Mouse (Mus musculus) 3134 (cell line): ENCODE results near the gene Dcaf5.

Source experiments
- DNase-seq: peaks from one replicate; pipeline ENCODE4 v3.0.0-alpha.2; 2011; ENCODE audit warnings: low spot score; ENCODE audit not compliant: insufficient read length; ENCODE audit errors: extremely low read depth

Gene Dcaf5

DNA sequence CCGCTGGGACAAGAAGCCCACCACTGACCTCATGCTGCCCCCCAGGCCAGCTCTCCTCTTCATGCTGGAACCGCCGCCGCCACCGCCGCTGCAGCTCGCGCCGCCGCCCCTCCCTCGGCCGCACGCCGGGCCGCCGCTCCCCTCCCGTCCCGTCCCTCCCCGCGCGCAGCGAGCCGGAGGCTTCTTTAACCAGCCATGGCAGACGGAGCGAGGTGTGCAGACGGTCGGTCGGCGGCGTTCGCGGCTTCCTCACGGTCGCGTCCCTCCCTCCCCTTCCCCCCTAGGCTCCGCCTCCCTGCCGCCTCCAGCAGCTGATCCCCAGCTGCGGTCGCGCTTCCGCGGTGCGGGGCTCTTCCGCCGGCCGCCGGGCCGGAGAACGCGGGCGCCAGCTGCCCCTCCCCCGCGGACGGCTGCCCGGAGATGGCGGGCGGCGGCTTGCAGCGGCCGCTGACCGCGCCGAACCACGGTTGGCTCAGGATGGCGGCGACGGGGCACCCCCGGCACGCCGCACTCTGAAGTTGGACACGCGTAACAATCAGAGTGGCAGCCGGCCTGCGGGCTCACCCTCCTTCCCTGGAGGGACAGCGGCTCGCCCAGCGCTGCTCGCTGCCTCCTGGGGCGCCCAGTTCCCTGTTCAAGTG lies at the start of gene Dcaf5:
TSS of gene Dcaf5 (minus strand) at position 266 of the 641 bp plus-strand sequence.
- DNase-seq, result peak; percentile 79

DNA sequence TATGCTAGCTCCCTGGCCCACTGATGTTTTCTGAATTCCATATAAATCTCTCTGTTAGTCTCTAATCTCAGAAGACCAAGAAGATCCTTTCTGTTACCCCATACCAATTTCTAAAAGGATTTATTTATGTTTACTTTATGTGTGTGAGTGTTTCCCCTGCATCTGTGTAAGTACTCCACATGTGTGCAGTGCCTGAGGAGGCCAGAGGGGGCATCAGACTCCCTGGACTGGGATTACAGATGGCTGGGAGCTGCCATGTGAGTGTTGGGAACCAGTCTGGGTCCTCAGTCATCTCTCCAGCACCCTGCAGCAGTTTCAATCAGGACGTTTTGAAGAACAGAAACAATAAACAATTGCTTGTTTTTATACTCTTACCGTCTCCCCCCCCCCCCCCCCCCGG lies 47.0 kb upstream of the Dcaf5 start:
- DNase-seq, result no peak

DNA sequence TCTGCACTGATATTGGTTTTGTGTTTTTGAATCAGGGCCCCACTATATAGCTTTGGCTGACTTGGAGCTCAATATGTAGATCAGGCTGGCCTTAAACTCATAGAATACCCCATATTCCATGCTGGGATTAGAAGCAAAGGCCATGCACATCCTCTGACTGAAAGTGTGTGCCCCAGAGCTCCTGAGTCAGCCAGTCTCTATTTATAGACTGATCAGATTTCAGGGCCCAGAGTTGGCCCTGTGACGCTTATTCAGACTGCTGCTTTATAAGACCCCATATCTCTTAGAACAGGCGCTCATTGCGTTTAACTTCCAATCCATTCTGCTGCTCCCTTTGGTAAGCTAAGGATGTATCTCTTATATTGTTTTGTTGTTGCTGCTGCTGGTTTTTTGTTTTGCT lies 43.6 kb upstream of the Dcaf5 start:
- DNase-seq, result no peak

DNA sequence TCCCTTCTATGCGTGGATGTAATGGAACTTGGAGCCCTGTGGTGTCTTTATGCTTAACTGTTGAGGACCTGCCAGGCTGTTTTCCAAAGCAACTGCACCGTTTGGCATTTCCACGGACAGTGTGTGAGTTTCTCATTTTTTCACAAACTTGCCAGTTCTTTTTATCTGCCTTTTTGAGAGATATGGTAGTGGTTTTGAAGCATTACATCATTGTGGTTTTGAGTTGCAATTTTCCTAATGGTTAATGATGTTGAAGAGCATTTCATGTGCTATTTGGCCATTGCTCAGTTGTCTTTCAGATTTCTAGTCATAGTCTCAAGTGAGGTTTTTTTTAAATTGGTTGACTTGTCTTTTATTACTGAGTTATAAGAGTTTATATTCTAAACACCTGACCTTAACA lies 37.3 kb upstream of the Dcaf5 start:
- no peak for DNase-seq

DNA sequence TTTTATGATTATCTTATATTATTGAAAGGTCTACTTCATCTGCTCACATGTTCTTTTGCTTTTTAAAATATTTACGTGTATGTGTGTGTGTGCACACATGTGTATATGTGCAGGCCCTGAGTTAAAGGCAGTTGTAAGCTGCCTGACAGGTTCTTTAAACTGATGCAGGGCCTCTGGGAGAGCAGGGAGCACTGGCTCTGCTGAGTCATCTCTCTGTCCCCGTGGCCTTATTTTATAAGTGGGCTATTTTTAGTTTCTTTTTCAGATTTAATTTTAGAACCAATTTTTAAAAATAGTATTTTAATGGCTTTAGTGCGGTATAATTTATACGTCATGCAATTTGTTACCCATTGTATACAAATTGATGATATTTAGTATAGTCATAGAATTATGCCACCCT lies 35.5 kb upstream of the Dcaf5 start:
- no peak for DNase-seq

DNA sequence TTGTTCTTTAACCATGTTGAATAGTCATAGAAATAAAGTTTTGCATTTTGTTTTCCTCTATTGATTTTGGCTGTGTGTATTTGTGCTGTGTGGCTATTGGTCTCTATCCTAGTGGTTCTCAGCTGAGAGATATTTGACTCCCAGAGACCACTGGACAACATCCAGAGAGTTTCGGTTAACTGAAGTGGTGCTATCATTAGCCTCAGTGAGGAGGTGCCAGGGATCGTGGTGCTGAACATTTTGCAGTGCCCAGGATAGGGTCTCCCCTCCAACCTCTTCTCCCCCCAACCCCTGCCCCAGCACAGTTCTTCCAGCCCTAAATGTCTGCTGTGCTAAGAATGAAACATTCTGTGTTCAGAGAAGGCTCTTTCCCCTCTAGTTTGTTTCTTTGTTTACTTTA lies 33.8 kb upstream of the Dcaf5 start:
- no peak for DNase-seq

DNA sequence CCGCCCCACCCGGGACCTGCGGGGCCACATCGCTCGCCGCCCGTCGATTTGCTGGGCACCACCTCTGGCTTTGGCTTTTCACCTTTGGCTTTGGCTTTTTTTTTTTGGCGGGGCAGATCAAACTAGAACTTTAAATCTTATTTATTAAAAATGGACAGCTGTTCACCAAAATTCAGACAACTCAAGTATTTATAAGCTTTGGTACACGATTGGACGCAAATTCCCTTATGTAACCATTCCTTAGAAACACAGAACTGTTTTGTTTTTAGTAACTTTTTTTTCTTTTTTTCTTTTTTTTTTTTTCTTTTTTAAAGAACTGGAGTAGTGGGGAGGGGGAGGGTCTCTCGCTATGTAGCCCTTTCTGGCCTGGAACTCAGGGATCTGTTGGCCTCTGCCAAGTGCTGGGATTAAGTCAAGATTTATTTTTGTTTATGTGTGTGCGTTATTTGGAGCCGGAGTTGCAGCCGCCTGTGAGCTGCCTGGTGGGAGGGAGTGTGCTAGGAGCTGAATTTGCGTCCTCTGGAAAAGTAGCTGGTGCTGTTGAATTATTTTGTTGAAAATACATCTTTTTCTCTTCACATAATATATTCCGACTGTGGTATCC lies 27.4 kb upstream of the Dcaf5 start:
- DNase-seq, result no peak

DNA sequence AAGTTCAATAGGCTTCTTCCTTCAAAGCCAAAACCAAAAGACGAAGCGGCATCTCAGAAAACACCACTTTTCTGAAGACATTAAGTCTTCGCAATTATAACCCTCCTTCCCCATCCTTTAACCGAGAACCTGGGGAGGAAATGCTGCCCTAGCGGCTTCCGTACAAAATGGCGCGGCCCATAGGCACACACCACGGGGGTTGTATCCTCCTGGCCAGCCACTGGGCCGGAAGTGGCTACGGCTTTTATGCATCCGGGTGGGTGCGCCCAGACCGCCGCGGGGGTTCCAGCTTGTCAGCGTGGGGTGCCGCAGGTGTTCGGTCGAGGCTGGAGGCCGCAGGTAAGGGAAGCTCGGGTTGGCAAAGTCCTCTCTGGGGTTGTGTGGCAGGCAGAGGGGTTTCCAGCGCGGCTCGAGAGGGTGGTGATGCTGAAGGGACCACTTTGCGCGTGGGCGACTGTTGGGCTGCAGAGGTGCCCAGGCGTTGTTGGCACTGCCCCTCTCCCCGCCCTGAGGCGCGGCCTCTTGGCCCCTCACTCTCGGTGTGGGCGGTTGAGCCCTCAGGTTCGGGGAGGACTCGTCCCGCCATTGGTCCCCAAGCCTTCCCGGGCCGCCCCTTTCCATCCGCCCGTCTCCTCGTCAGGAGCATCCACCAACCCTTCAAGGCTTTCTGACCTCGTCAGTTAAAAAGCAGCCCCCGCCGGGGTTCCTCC lies 26.7 kb upstream of the Dcaf5 start, which contains the start of gene Exd2:
TSS of gene Exd2 (plus strand) at position 154 of the 710 bp plus-strand sequence.
- DNase-seq, result peak; percentile 95

DNA sequence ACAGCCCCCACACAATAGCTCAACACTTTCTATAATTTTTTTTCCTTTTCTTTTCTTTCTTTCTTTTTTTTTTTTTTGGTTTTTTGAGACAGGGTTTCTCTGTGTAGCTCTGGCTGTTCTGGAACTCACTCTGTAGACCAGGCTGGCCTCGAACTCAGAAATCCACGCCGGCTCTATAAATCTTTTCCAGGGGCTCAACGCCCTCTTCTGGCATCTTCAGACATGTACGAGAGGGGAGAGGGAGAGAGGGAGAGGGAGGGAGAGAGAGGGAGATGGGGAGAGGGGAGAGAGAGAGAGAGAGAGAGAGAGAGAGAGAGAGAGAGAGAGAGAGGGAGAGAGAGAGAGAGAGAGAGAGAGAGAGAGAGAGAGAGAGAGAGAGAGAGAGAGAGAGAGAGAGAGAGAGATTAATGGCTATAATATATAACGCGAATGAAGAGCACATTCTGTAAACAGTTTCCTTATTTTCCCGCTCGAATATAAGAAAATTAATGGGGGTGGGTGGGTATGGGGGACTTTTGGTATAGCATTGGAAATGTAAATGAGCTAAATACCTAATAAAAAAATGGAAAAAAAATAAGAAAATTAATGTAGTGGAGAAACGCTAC lies 26.0 kb upstream of the Dcaf5 start:
- peak; percentile 6 for DNase-seq

DNA sequence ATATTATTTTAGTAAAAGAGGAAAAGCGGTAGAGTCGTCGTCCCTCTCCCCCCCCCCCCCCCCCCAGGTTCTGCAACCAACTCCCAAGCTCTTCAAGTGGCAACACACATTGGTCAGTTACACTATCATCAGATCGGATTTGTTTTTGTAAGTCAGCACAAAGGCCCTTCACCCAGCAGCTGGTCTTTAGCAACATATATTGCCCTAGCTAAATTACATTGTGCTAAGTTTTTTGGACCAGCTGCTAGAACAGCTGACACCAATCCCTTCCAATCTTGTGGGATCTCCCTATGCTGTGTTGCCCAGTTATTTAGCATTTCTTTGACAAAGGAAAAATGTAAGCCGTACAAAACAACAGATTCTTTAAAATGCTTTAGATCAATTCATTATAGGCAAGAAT lies 21.6 kb upstream of the Dcaf5 start:
- DNase-seq, result no peak

DNA sequence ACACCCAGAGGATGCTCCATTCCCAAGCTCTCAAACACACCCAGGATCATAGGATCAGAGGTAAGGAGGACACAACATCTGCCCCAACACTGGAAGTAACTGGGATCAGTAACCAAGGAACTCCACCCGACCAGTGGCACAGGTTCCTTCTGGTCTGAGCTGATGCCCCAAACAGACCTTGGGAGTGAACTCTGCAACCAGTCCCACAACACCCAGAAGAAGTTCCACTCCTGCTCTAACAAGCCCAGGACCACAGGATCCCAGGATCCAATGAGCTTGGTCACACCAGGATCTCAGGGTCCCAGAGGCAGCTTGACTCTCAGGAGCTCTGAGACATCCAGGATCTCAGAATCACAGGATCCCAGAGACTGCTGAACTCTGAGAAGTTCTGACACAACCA lies 17.1 kb upstream of the Dcaf5 start:
- no peak for DNase-seq

DNA sequence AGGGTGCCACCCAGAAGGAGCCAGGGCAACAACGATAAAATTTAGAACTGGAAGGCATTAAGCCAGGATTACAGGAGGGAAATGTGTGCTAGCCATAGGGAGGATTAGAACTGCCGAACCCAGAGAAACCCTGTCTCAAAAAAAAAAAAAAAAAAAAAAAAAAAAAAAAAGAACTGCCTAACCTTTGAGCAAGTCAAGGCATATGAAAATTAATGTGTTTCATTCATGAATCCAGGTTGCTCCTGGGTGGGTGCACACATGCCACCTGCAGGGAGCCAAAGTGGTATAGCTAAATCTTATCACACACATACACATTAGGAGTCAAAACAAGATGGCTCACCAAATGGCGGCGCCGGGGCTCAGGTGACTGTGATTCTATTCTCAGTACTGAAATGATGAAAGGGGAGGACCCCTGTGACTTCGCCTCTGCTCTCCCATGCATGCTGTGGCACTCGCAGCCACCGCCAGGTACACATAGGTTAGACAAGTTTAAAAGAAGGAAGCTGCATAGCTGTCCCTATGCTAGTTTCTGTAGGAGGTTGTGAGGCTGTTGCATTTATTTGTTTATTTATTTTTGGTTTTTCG lies 8.2 kb upstream of the Dcaf5 start:
- DNase-seq, result no peak

DNA sequence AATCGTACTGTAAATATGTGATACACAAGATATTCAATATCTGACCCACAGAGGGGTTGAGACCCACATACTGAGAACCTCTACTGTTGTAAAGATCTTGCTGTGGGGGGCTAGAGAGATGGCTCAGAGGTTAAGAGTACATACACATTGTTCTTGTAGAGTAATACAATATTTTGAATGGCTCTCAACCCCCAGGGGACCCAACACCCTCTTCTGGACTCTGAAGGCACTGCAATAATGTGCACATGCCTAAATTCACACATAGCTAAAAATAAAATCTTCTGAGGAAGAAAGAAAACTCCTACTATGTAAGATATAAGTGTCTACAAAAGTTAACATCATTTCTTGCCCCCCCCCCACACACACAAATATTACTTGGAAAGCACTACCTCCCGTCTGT lies 4.6 kb upstream of the Dcaf5 start:
- DNase-seq, result no peak

DNA sequence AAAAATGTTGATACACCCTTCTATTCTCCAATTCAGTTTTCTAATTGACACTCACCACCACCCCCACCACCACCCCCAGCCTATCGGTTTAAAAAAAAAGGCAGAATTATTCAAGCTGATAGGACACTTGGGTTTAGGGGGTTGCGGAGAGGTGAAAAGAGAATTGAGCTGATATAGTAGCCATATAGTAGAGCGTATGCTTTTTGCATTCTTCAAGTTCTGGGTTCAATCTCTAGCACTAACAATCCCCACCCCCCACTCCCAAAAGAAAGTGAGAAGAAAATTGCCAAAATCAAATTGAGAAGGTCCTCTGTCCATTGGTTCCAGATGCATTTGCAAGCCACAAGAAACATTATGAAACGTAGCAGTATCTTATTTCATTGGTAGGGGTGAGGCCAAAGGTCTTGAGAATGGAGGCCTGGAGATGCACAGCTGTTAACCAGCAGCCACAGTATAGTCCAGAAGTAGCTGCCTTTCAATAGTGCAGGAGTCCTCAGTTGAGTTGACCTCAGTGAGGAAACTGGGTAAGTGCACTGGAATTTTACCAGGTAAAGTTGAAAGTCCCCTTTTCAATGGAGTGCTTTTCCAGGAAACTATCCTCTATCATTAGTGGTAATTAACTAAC lies 762 bp upstream of the Dcaf5 start:
- DNase-seq, result no peak

DNA sequence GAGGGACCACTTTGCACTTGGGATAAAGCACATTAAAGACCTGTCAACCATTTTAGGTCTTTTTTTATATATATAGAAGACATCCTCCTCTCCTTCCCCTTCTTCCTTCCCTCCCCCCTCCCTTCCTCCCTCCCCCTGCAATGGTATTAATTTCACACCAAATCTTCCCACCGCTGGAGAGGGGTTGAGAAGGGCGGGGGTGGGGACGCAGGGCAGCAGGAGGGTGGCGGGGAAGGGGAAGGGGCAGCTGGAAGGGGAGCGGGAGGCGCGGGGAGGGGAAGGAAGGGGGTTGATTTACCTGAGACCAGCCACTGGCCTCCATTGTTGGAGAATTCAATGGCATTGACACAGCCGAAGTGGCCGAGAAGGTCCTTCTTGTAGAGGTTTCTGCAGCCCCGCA lies 514 bp downstream of the Dcaf5 start:
- DNase-seq, result peak; percentile 52

DNA sequence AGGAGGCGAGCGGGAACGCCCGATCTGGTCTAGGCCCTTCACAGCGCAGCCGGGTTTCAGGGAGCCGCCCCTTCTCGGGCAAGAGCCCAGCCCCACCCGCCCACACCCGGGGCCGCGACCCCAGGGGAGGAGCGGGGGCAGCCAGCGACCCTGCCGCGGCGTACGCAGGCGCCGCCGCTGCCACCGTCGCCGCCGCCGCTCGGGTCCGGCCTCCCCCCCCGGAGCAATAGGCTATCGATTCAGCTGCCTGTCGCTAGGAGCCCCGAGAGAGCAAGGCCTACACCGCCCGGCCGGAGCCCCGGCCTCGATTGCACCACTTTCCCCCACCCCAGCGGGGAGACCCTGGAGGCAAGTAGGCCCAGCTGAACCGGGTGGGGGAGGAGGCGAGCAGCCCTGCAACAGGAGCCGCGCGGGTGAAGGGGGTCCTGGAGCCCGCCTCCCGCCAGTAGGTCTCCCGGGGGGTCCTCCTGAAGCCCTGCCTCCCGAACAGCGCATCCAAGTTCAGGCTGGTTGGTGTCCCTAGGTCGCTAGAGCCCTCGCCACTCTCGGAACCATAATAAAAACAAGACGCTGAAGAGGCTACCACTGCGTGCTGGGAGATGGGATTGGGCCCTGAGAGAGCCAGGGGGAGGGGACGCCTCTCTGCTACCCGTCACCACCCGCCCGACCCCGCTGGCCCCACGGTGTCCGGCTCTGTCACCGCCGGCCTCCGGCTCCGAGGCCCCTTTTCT lies 1.3 kb downstream of the Dcaf5 start:
- peak; percentile 79 for DNase-seq

DNA sequence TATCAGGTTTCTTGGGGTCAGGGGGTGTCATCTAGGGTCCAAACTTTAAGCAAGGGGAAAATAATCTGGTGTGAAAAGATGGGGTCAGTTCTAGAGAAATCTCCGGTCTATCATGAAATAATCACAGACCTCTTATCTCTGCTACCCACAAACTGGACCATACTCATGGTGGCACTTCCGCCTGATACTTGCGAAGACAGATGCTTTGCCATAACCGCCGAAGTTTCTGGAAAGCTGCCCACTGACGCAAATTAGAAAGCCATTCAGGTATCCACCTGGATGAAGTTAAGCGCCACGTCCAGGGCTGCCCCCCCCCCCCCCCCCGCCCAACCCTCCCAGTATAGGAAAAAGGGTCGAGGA lies 1.8 kb downstream of the Dcaf5 start:
- DNase-seq, result no peak

DNA sequence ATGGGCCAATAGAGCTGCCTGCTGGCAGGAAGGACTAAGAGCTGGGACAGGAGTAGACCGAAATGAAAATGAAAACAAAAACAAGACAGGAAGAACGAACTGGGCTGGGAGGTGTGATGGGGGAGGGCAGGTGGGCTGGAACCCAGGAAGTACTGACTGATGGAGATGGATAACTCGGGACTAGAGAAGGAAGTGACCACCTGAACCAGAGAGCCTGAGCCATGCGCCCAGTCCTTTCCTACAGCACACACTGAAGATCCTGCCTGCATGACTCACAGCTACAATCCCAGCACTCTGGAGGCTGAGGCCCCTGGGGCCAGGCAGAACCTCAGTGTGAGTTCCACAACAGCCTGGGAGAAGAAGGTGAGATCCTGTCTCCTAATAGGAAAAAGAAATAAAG lies 3.1 kb downstream of the Dcaf5 start:
- DNase-seq, result peak; percentile 40

DNA sequence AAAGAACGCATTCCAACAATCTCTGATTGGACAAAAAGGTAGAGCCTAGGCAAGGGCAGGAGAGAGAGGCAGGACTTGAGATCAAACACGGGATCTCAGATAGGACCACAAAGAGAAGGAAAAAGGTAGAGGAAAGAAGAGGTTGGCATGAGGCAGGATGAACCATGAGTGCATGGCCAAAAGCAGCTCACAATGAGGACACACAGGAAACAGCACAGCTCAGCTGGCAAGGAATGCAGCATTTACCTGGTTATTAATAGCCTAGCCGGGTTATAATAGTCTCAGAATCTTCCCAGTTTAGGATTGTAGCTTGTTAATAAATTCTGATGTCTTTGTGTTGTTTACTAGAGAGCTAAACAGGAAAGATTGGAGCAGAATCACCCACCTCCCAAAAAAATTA lies 8.7 kb downstream of the Dcaf5 start:
- DNase-seq, result no peak

DNA sequence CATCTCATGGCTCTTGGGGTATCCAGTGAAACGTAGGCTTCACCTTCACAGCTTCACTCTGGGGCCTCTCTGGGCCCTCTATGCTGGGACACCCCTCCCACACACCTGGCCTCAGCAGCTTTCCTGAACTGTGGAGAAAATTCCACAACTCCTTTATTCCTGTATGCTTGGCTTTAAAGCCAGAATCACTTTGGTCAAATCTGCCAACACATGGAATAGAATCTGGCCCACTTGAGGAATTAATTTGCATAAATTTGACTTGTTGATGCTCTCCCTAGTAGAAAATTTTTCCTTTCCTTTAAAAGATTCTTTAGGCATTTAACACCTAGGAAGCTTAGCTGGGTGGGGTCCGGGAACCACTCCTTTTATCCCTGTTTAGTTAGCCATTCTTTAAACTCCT lies 21.3 kb downstream of the Dcaf5 start:
- DNase-seq, result no peak
